Comparison of ENCODE assay signal across 9 mouse cellular contexts in genomic region chr11:44512044-44513025, GRCm38 (mm10). TPM values are rescaled to one million over a fixed set of nuclear protein-coding genes. Genes with fewer than 3 reads are reported as not detected.
DNase-seq lines count a peak whose midpoint lies in the region; ATAC-seq and TF ChIP-seq lines count a peak whose summit lies in the region.
"Had no signal": no experiment of that assay in that cellular context is flagged by ENCODE, and none has a peak within 500 bp of the region (broad histone marks: within the 10 kb centered on the region; RNA-seq: fewer than 3 reads in every experiment).

No protein-coding gene starts in this region.

- 72% methylated on average over 14 of the region's 14 CpGs for WGBS in kidney, embryonic 16.5 days
- WGBS in bone marrow, adult 2 months: 57% methylated on average over 14 of the region's 14 CpGs

- H3K27me3 ChIP-seq in kidney, embryonic 16.5 days (ENCODE audit: insufficient read depth, low read length): no peaks in the 10 kb centered on the region
- H3K27me3 ChIP-seq: forebrain, embryonic 15.5 days; lung, embryonic 15.5 days had no signal

- no peak overlapping the region for H3K4me3 ChIP-seq in kidney, embryonic 16.5 days (ENCODE audit: low read length)
- H3K4me3 ChIP-seq in bone marrow, adult 2 months (replicated peaks; ENCODE audit: control insufficient read depth, low read depth, low read length): no peak overlapping the region
- H3K4me3 ChIP-seq: forebrain, embryonic 15.5 days; lung, embryonic 15.5 days had no signal

- no peaks in the 10 kb centered on the region for H3K36me3 ChIP-seq in kidney, embryonic 16.5 days (ENCODE audit: insufficient read depth, low read length)
- H3K36me3 ChIP-seq: forebrain, embryonic 15.5 days; lung, embryonic 15.5 days had no signal

- peak; percentile 54; the same call in 1 of the 2 replicates for ATAC-seq in kidney, embryonic 16.5 days (ENCODE audit: low FRiP score, low TSS enrichment)
- peak; percentile 73 for ATAC-seq in erythroid progenitor cell, adult 5-6 weeks (replicated peaks; ENCODE audit: low FRiP score, poor library complexity, severe bottlenecking)
- ATAC-seq in megakaryocyte-erythroid progenitor cell, adult 5-6 weeks (replicated peaks; ENCODE audit: low FRiP score, low TSS enrichment, poor library complexity, severe bottlenecking): peak; percentile 90
- ATAC-seq: forebrain, embryonic 15.5 days had no signal

- no peak for TF ChIP-seq CTCF in bone marrow, adult 2 months (IDR thresholded peaks at IDR 0.05; ENCODE audit: control insufficient read depth, insufficient read depth, low read length)

- H3K9me3 ChIP-seq in kidney, embryonic 16.5 days (ENCODE audit: low read length): no peaks in the 10 kb centered on the region
- H3K9me3 ChIP-seq: forebrain, embryonic 15.5 days; lung, embryonic 15.5 days had no signal

- no peak overlapping the region for H3K4me2 ChIP-seq in kidney, embryonic 16.5 days (replicated peaks; ENCODE audit: low read depth, low read length)
- H3K4me2 ChIP-seq: forebrain, embryonic 15.5 days; lung, embryonic 15.5 days had no signal

- no peak for TF ChIP-seq POLR2A in bone marrow, adult 2 months (IDR thresholded peaks at IDR 0.05; ENCODE audit: borderline replicate concordance, control insufficient read depth, low read depth, low read length)

- no peak overlapping the region for H3K27ac ChIP-seq in kidney, embryonic 16.5 days (ENCODE audit: low read length)
- peak overlapping the region; percentile 96 for H3K27ac ChIP-seq in bone marrow, adult 2 months (ENCODE audit: control insufficient read depth, insufficient read depth, low read depth, low read length, poor library complexity)
- H3K27ac ChIP-seq: forebrain, embryonic 15.5 days; lung, embryonic 15.5 days had no signal

- H3K9ac ChIP-seq in kidney, embryonic 16.5 days (replicated peaks; ENCODE audit: low read length): no peak overlapping the region
- H3K9ac ChIP-seq: forebrain, embryonic 15.5 days; lung, embryonic 15.5 days had no signal

- H3K4me1 ChIP-seq in kidney, embryonic 16.5 days (ENCODE audit: insufficient read depth, low read length): no peaks in the 10 kb centered on the region
- peaks cover 3% of the 10 kb centered on the region; the same call in 1 of the 2 replicates for H3K4me1 ChIP-seq in bone marrow, adult 2 months (ENCODE audit: control insufficient read depth, insufficient read depth, low read length)
- H3K4me1 ChIP-seq: forebrain, embryonic 15.5 days; lung, embryonic 15.5 days had no signal

- DNase-seq in kidney, postnatal 36 days: no peak
- DNase-seq in thymus, postnatal 10 days (ENCODE audit: low spot score in 2 of 2): no peak
- DNase-seq in ovary, adult 18-20 months (ENCODE audit: low spot score): no peak

RNA-seq across cellular contexts. Expression of gene Rnf145, which starts 6.4 kb away (rescaled TPM):
- polyA plus RNA-seq in kidney, embryonic 16.5 days (2015; fragmentation: Nextera tagmentation; extraction: Ambion mirVana): 61.4 and 64.3 TPM in 2 replicates
- 35.4 and 48.7 TPM in 2 replicates for polyA plus RNA-seq in bone marrow, adult 2 months (2011; ENCODE audit: insufficient read depth, insufficient read length, low replicate concordance, missing spikeins)
- total RNA-seq in erythroid progenitor cell, adult 5-6 weeks (2015; ENCODE audit: low replicate concordance): 92.2 and 130 TPM in 2 replicates
- total RNA-seq in erythroid progenitor cell, adult 5-6 weeks (2017; ENCODE audit: low replicate concordance): 189 and 221 TPM in 2 replicates
- total RNA-seq in megakaryocyte-erythroid progenitor cell, adult 5-6 weeks (2014; fragmentation: Nextera tagmentation): 55.1 and 77.7 TPM in 2 replicates
- 37.7 and 41.5 TPM in 2 replicates for total RNA-seq in megakaryocyte-erythroid progenitor cell, adult 5-6 weeks (2017)

RNA-seq across cellular contexts. Expression of gene Ublcp1, which starts 42.0 kb away (rescaled TPM):
- polyA plus RNA-seq in kidney, embryonic 16.5 days (2015; fragmentation: Nextera tagmentation; extraction: Ambion mirVana): 63.1 and 63.2 TPM in 2 replicates
- polyA plus RNA-seq in bone marrow, adult 2 months (2011; ENCODE audit: insufficient read depth, insufficient read length, low replicate concordance, missing spikeins): 42.2 and 52.5 TPM in 2 replicates
- total RNA-seq in erythroid progenitor cell, adult 5-6 weeks (2015; ENCODE audit: low replicate concordance): 96.9 and 113 TPM in 2 replicates
- total RNA-seq in erythroid progenitor cell, adult 5-6 weeks (2017; ENCODE audit: low replicate concordance): 66.6 and 109 TPM in 2 replicates
- total RNA-seq in megakaryocyte-erythroid progenitor cell, adult 5-6 weeks (2014; fragmentation: Nextera tagmentation): 51.7 and 58.8 TPM in 2 replicates
- 122 and 125 TPM in 2 replicates for total RNA-seq in megakaryocyte-erythroid progenitor cell, adult 5-6 weeks (2017)
